Mouse (Mus musculus): ENCODE data around the gene Gm10142.

DNA sequence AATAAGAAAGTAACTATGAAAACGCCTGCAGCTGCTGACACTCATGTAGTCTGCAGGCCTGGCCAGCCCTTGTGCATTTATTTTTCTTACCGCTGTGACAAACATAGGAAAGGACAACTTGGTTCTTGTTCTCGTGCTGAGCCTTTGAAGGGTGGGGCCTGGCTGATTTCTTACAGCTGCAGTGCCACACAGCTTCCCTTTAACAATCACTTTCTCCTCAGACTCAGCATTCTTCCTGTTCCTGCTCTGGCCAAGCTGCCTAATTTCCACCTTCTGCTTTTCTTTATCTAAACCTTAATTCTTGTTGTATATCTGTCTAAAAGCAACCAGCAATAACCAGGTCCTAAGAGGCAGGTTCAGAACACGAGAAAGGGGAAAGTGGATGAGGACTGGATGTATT, 1.9 kb upstream of the Gm10142 start:
- TF ChIP-seq POLR2A (IDR thresholded peaks at IDR 0.05; ENCODE audit: low read depth, low read length) (no peak), CTCF (conservative IDR thresholded peaks at IDR 0.05; ENCODE audit: insufficient read depth, insufficient read length, low read depth, low read length) (no peak)
